ENCODE assay signal across 8 mouse cellular contexts in genomic region chr19:10198723-10199122, GRCm38 (mm10). TPM values are rescaled to one million over a fixed set of nuclear protein-coding genes. Genes with fewer than 3 reads are reported as not detected.
A peak's percentile ranks its signal among the peaks of the same experiment; 100 is the strongest.
DNase-seq lines count a peak whose midpoint lies in the region; ATAC-seq and TF ChIP-seq lines count a peak whose summit lies in the region.

No protein-coding gene starts in this region.

- ATAC-seq in megakaryocyte progenitor cell, adult 5-6 weeks (replicated peaks; ENCODE audit: poor library complexity) = peak; percentile 74

- peak; percentile 97 for TF ChIP-seq CTCF in embryonic fibroblast, embryonic 13.5 days (IDR thresholded peaks at IDR 0.05; ENCODE audit: borderline replicate concordance, insufficient read depth, low read length)

- peaks cover 0 to 2% of the 10 kb centered on the region in 2 experiments; a peak in 1 of 4 replicates for H3K4me1 ChIP-seq in ES-E14 (ENCODE audit: control insufficient read depth in 2 of 2, insufficient read depth in 2 of 2, low read length in 2 of 2, poor library complexity in 1 of 2)
- 0 out of 2 replicates have a peak, but pooled peaks cover 3% of the 10 kb centered on the region for H3K4me1 ChIP-seq in embryonic fibroblast, embryonic 13.5 days (ENCODE audit: control insufficient read depth, insufficient read depth, low read length)

- no peak for TF ChIP-seq POLR2A in embryonic fibroblast, embryonic 13.5 days (IDR thresholded peaks at IDR 0.05; ENCODE audit: low read depth, low read length)

- H3K36me3 ChIP-seq in ES-E14 (ENCODE audit: control insufficient read depth, insufficient read depth, low read length, poor library complexity, severe bottlenecking) = peaks cover 37% of the 10 kb centered on the region

- H3K9ac ChIP-seq in ES-E14 (ENCODE audit: insufficient read depth, low read depth, low read length, poor library complexity, severe bottlenecking) = no peak overlapping the region

- peak; percentile 80 for DNase-seq in ES-E14 (ENCODE audit: low read depth, low spot score)
- peak; percentile 86 to 89 for DNase-seq in adrenal gland, postnatal 36 days
- DNase-seq in heart, postnatal 36 days = peak; percentile 79 to 85
- peak; percentile 79 to 83 for DNase-seq in layer of hippocampus, postnatal 14 days (ENCODE audit: low spot score in 2 of 2)
- peak; percentile 74 for DNase-seq in right cerebral cortex, postnatal 25 days
- DNase-seq in urinary bladder, postnatal 25 days (ENCODE audit: low spot score) = peak; percentile 89

- no peak overlapping the region for H3K4me3 ChIP-seq in ES-E14 (ENCODE audit: insufficient read depth in 1 of 2, low read depth in 1 of 2, low read length in 2 of 2, poor library complexity in 1 of 2, severe bottlenecking in 1 of 2)
- no peak overlapping the region for H3K4me3 ChIP-seq in embryonic fibroblast, embryonic 13.5 days (ENCODE audit: insufficient read depth, low read length)

- H3K9me3 ChIP-seq in ES-E14 (ENCODE audit: control insufficient read depth, insufficient read depth, low read depth, low read length) = no peaks in the 10 kb centered on the region

- in situ Hi-C loops in ES-E14 (cut with MboI; ENCODE audit: low sequenced_read_pairs in 2 of 2, unreplicated experiment in 2 of 2) = no loop called here

- no peak overlapping the region for H3K27ac ChIP-seq in ES-E14 (ENCODE audit: insufficient read depth, low read depth, low read length, poor library complexity, severe bottlenecking)
- H3K27ac ChIP-seq in embryonic fibroblast, embryonic 13.5 days (ENCODE audit: insufficient read depth, low read length) = no peak overlapping the region

- intact Hi-C loops in heart, postnatal 36 days (cut with DNase I) = loop anchor here (2.0 to 5.0 kb wide), 3 partner anchors 161 to 282 kb away; partner anchors contain the start of genes Best1 and Rab3il1

TF ChIP-seq in ES-E14, 5 proteins besides CTCF, POLR2A, EP300 and RAD21:
- TF ChIP-seq ZC3H11A (IDR thresholded peaks at IDR 0.05; ENCODE audit: borderline replicate concordance, low read depth, low read length) = peak; percentile 54
- no peak for TF ChIP-seq ZNF384 (IDR thresholded peaks at IDR 0.05; ENCODE audit: low read depth, low read length)
- no peak for TF ChIP-seq HCFC1 (IDR thresholded peaks at IDR 0.05; ENCODE audit: borderline replicate concordance, insufficient read depth, low read length)
TF ChIP-seq in ES-E14: peak in this region for 1.

RNA-seq across cellular contexts. Expression of gene Tmem258, which starts 5.1 kb away (rescaled TPM):
- 440 and 455 TPM in 2 replicates for total RNA-seq in ES-E14 (2012; rRNA removed)
- 100 to 1,000 TPM; 161 to 204 TPM for total RNA-seq in adrenal gland, postnatal 36 days (2021)
- 285 and 290 TPM in 2 replicates for polyA plus RNA-seq in embryonic fibroblast, embryonic 13.5 days (2011; ENCODE audit: insufficient read length, low read depth, missing spikeins)
- total RNA-seq in heart, postnatal 36 days (2021) = 100 to 1,000 TPM; 173 to 180 TPM
- total RNA-seq in layer of hippocampus, postnatal 14 days (2021) = 10 to 100 TPM; 90.6 to 91.7 TPM
- 308 and 313 TPM in 2 replicates for total RNA-seq in megakaryocyte progenitor cell, adult 5-6 weeks (2015)
- total RNA-seq in megakaryocyte progenitor cell, adult 5-6 weeks (2017) = 149 and 204 TPM in 2 replicates

RNA-seq across cellular contexts. Expression of gene Fen1, which starts 5.2 kb away (rescaled TPM):
- total RNA-seq in ES-E14 (2012; rRNA removed) = 110 and 113 TPM in 2 replicates
- 10 to 100 TPM; 12.0 to 18.4 TPM for total RNA-seq in adrenal gland, postnatal 36 days (2021)
- polyA plus RNA-seq in embryonic fibroblast, embryonic 13.5 days (2011; ENCODE audit: insufficient read length, low read depth, missing spikeins) = 17.2 and 22.1 TPM in 2 replicates
- 1 to 10 TPM; 4.7 TPM for total RNA-seq in heart, postnatal 36 days (2021)
- 10 to 100 TPM in 1 of 2 experiments, 1 to 10 TPM in 1; 8.8 to 10.1 TPM for total RNA-seq in layer of hippocampus, postnatal 14 days (2021)
- 56.9 and 61.1 TPM in 2 replicates for total RNA-seq in megakaryocyte progenitor cell, adult 5-6 weeks (2015)
- 125 and 135 TPM in 2 replicates for total RNA-seq in megakaryocyte progenitor cell, adult 5-6 weeks (2017)

RNA-seq across cellular contexts. Expression of gene Fads1, which starts 16.0 kb away (rescaled TPM):
- 47.4 and 74.0 TPM in 2 replicates for total RNA-seq in ES-E14 (2012; rRNA removed)
- 1,000 to 10,000 TPM in 1 of 2 experiments, 100 to 1,000 TPM in 1; 677 to 1,388 TPM for total RNA-seq in adrenal gland, postnatal 36 days (2021)
- polyA plus RNA-seq in embryonic fibroblast, embryonic 13.5 days (2011; ENCODE audit: insufficient read length, low read depth, missing spikeins) = 121 and 131 TPM in 2 replicates
- 10 to 100 TPM; 23.7 to 24.0 TPM for total RNA-seq in heart, postnatal 36 days (2021)
- total RNA-seq in layer of hippocampus, postnatal 14 days (2021) = 100 to 1,000 TPM; 193 to 203 TPM
- total RNA-seq in megakaryocyte progenitor cell, adult 5-6 weeks (2015) = 14.9 and 22.2 TPM in 2 replicates
- 9.4 and 10.0 TPM in 2 replicates for total RNA-seq in megakaryocyte progenitor cell, adult 5-6 weeks (2017)

RNA-seq across cellular contexts. Expression of gene Myrf, which starts 41.8 kb away (rescaled TPM):
- 35.9 and 58.1 TPM in 2 replicates for total RNA-seq in ES-E14 (2012; rRNA removed)
- 1 to 10 TPM; 1.4 to 1.7 TPM for total RNA-seq in adrenal gland, postnatal 36 days (2021)
- 2.1 and 2.5 TPM in 2 replicates for polyA plus RNA-seq in embryonic fibroblast, embryonic 13.5 days (2011; ENCODE audit: insufficient read length, low read depth, missing spikeins)
- total RNA-seq in heart, postnatal 36 days (2021) = 1 to 10 TPM; 5.9 to 7.3 TPM
- total RNA-seq in layer of hippocampus, postnatal 14 days (2021) = 10 to 100 TPM; 29.6 to 31.2 TPM
- total RNA-seq in megakaryocyte progenitor cell, adult 5-6 weeks (2015) = not detected in 2 replicates
- not detected in 2 replicates for total RNA-seq in megakaryocyte progenitor cell, adult 5-6 weeks (2017)
